Mouse (Mus musculus): ENCODE measurements at regions not wholly inside any gene's neighbourhood (a gene's known extent, or its start where the extent isn't known, plus 50 kb on each side); places are given as distances from the start of the nearest gene placed in this dataset.

GRCm38 (mm10) chr14:67550462-67551185 is 1541.6 kb upstream of the Gulo start:
- no peak for DNase-seq (ENCODE audit: low spot score in 2 of 2)

GRCm38 (mm10) chr14:67548750-67549149 is 1539.7 kb upstream of the Gulo start:
- DNase-seq (ENCODE audit: low spot score in 2 of 2): no peak

DNA sequence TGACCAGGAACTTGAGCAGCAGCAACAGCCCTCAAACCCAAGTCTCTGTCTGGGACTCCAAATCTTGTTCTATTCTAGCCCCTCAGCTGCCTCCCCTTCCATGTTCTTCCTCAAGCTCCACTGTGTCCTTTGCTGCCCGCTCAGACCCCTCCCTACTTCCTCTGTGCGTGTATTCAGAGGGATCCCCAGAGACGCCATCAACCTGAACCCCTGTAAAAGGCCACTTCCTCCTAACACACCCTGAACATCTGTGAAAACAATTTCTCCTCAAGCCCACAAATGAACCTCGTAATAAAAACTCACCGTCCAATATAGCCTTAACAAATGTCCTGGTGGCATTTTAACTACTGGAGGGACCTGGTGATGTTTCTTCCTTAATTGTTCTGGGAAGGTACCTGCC is 1536.0 kb upstream of the Gulo start:
- DNase-seq (ENCODE audit: low spot score in 2 of 2): no peak

DNA sequence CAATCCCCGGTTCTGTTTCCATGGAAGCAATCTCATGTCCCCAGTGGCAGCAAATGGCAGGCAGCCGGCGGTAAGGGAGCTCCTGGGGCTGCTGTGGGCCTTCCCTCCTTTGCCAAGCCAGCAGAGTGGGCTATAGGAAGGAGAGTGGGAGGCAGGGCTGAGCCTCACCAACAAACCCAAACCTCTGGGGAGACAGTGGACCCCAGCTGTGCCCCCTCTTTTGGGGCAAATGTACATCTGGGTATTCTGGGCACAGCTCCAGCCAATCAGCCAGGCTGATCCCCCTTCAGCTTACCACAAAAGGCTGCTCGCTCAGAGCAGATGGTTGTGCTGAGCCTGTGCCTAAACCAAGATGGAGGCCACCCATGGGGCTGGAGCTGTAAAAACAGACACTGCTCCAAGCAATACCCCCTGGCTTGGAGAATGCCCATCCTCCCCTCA is 1532.3 kb upstream of the Gulo start:
- no peak for DNase-seq (ENCODE audit: low spot score in 2 of 2)

GRCm38 (mm10) chr14:67538696-67539095 is 1529.7 kb upstream of the Gulo start:
- DNase-seq (ENCODE audit: low spot score in 2 of 2): no peak

DNA sequence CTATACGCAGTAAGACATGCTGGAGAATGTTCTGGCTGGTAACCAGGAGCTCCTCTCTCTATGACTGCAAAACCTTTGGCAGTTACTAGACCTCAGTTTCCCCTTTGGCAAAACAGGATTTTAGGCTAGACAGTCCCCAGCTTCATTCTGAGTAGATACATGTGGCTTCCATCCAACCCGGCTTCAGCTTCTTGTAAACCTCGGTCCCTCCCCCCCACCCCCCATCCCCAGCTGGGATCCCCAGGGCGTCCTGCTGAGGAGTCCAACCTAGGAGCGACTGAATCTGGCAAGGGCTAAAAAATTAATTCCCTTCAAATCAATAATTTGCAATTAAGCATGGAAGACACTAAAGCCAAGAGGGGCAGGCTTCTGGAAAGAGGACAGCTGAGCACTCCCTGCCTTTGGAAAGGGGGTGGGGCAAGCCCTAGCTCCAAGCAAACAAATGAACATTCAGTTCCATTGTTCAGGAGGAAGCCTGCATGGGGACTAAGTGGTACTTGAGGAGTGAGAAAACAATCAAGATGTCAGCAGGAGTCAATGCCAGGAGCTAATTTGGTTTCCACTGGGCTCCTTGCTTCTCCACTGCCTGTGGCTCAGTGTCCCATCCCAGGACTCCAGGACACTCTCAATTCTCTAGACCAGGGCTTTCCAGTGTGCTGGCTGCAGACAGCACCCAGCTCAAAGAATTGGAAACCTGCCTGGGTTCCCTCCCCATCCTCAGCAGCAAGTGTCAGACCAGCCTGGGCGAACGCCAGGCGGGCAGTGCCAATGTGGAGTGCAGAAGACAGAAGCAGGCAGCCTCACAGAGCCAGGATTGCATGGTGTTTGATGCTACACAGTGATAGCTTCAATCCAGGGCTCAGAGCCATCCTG is 1528.0 kb upstream of the Gulo start:
- DNase-seq (ENCODE audit: low spot score in 2 of 2): peak; percentile 3 to 16

DNA sequence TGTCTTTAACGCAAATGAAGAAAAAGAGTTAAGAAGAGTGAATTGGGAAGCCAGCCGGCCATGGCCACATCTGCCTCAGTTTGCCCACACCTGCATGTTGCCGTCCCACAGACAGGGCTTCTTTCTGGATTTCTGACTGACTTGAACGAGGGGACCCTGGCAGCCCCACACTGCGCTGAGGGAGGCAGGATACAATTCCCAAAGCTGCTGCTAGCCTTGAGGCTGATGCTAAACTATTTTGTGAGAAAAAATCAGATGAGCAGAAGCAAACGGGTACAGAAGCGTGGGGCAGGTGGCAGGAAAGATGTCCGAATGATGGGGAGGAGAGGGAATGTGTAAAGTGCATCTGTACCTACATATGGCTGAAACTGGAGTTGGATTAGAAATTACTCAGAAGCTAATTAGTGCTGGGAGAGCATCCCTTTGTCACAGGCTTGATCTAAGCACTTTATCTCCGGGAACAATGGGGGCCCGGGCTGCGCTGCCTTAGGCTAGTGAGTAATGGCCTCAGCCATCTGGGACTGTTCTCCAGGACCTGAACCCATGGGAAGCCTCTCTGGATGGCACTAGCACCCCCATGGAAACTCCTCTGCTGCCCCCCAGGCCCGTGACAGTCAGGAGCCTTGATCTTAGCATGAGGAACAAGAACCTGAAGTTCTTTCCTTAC is 1497.9 kb upstream of the Gulo start:
- DNase-seq (ENCODE audit: low spot score in 2 of 2): no peak

GRCm38 (mm10) chr14:67492086-67492485 is 1483.1 kb upstream of the Gulo start:
- no peak for DNase-seq (ENCODE audit: low spot score in 2 of 2)

GRCm38 (mm10) chr14:67486676-67487075 is 1477.7 kb upstream of the Gulo start:
- no peak for DNase-seq (ENCODE audit: low spot score in 2 of 2)

- DNase-seq (ENCODE audit: low spot score in 2 of 2): no peak
Observed at GRCm38 (mm10) chr14:67485449-67485800, 1476.4 kb upstream of the Gulo start.

DNA sequence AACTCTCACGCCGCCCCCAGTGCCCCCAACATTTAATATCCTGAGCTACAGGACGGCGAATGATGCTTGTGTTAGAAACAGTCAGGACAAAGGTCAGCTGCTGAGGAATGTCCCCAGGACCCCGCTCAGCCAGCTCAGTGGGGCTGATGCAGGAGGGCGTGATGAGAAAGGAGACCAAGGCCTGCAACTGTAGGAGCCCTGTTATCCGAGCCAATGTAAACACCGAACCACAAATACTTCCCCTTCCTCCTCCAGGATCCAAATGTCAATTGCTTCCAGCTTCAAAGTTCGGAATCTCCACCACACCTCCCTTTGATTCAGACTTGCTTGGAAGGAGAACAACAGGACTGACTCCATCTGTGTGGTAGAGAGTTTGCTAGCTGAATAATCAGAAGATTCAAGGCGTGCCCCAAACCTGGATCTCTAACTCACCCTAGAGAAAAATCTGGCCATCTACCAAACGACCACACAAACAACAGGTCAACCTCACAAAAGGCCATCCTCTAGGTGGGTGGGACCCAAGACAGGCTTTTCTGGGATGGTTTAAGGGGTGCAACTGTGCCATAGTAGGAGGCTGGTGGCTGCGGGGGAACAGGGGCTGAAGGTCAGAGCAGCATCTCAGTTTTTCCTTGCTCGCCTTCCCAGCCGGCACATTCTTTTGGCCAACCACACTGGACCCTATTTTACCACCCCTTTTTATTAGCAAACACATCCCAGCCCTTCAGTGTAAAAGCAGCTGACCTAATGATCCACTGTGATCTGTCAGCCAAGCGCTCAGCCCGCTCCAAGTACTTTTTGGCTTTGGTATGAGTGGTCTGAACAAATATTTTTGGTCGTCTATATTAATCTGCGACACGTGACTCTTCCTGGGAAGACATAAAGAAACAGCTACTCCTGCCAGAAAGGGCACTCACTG is 1475.8 kb upstream of the Gulo start:
- DNase-seq (ENCODE audit: low spot score in 2 of 2): no peak
